Mouse (Mus musculus): ENCODE results near the gene Actr5. TPM values are rescaled to one million over a fixed set of nuclear protein-coding genes. Genes with fewer than 3 reads are reported as not detected.

Gene Actr5
- polyA plus RNA-seq, 1 experiment from 2014 or later = 10.9 TPM

- Histone ChIP-seq H3K27me3 (peaks cover 91% of the 10 kb centered on the region), H3K4me2 (peak overlapping the region; percentile 27), H3K27ac (no peak overlapping the region), H3K4me1 (peaks cover 27% of the 10 kb centered on the region), H3K9ac (no peak overlapping the region), H3K36me3 (no peaks in the 10 kb centered on the region), H3K9me3 (replicated peaks) (no peaks in the 10 kb centered on the region), H3K4me3 (replicated peaks) (no peak overlapping the region)
- no peak for ATAC-seq (replicated peaks; ENCODE audit: low FRiP score)
- WGBS = 5% methylated on average over 15 of the region's 15 CpGs
Observed at GRCm38 (mm10) chr2:158602663-158603062, 22.0 kb upstream of the Actr5 start.

- 0 out of 2 replicates have a peak overlapping the region, but pooled peaks have one; percentile 15 for H3K4me2 ChIP-seq
- no peaks in the 10 kb centered on the region for H3K9me3 ChIP-seq (replicated peaks)
- ATAC-seq (replicated peaks; ENCODE audit: low FRiP score) = peak; percentile 80
- 0 out of 2 replicates have a peak overlapping the region, but pooled peaks have one; percentile 32 for H3K27ac ChIP-seq
- H3K4me1 ChIP-seq = peaks cover 55% of the 10 kb centered on the region
- H3K27me3 ChIP-seq = peaks cover 93% of the 10 kb centered on the region
- H3K9ac ChIP-seq = no peak overlapping the region
- no peak overlapping the region for H3K4me3 ChIP-seq (replicated peaks)
- WGBS = 4% methylated on average over 4 of the region's 4 CpGs
- H3K36me3 ChIP-seq = no peaks in the 10 kb centered on the region
Observed at GRCm38 (mm10) chr2:158606511-158606964, 18.1 kb upstream of the Actr5 start.

GRCm38 (mm10) chr2:158609681-158610080, 15.0 kb upstream of the Actr5 start:
- no peak overlapping the region for H3K27ac ChIP-seq
- peaks cover 96% of the 10 kb centered on the region for H3K27me3 ChIP-seq
- no peaks in the 10 kb centered on the region for H3K9me3 ChIP-seq (replicated peaks)
- H3K4me1 ChIP-seq = peaks cover 60% of the 10 kb centered on the region
- H3K4me2 ChIP-seq = peak overlapping the region; percentile 58
- no peak overlapping the region for H3K9ac ChIP-seq
- ATAC-seq (replicated peaks; ENCODE audit: low FRiP score) = no peak
- H3K36me3 ChIP-seq = no peaks in the 10 kb centered on the region
- H3K4me3 ChIP-seq (replicated peaks) = peak overlapping the region; percentile 33
- WGBS = 2% methylated on average over 27 of the region's 27 CpGs

GRCm38 (mm10) chr2:158610488-158611325, 14.0 kb upstream of the Actr5 start, which contains the start of gene Slc32a1:
Slc32a1 (plus strand) TSS chr2:158610767.
- Histone ChIP-seq H3K27me3 (peaks cover 98% of the 10 kb centered on the region), H3K9me3 (replicated peaks) (no peaks in the 10 kb centered on the region), H3K36me3 (no peaks in the 10 kb centered on the region), H3K27ac (no peak within 1 kb of the TSS), H3K9ac (no peak within 1 kb of the TSS), H3K4me3 (replicated peaks) (peak within 1 kb of the TSS; percentile 33), H3K4me2 (peak within 1 kb of the TSS; percentile 58), H3K4me1 (peaks cover 64% of the 10 kb centered on the region)
- under 1% methylated on average over 77 of the region's 77 CpGs for WGBS
- ATAC-seq (replicated peaks; ENCODE audit: low FRiP score) = no peak

- Histone ChIP-seq H3K9ac (no peak overlapping the region), H3K27me3 (peaks cover 99% of the 10 kb centered on the region), H3K36me3 (no peaks in the 10 kb centered on the region), H3K9me3 (replicated peaks) (no peaks in the 10 kb centered on the region), H3K4me2 (peak overlapping the region; percentile 58), H3K4me3 (replicated peaks) (peak overlapping the region; percentile 33), H3K27ac (no peak overlapping the region), H3K4me1 (peaks cover 64% of the 10 kb centered on the region)
- WGBS = under 1% methylated on average over 30 of the region's 30 CpGs
- no peak for ATAC-seq (replicated peaks; ENCODE audit: low FRiP score)
Observed at GRCm38 (mm10) chr2:158611326-158611719, 13.4 kb upstream of the Actr5 start.

- no peaks in the 10 kb centered on the region for H3K9me3 ChIP-seq (replicated peaks)
- peak overlapping the region; percentile 58; the same call in 1 of the 2 replicates for H3K4me2 ChIP-seq
- peaks cover 99% of the 10 kb centered on the region for H3K27me3 ChIP-seq
- H3K9ac ChIP-seq = no peak overlapping the region
- WGBS = 2% methylated on average over 30 of the region's 30 CpGs
- ATAC-seq (replicated peaks; ENCODE audit: low FRiP score) = no peak
- H3K36me3 ChIP-seq = no peaks in the 10 kb centered on the region
- peaks cover 60% of the 10 kb centered on the region for H3K4me1 ChIP-seq
- H3K27ac ChIP-seq = no peak overlapping the region
- peak overlapping the region; percentile 33 for H3K4me3 ChIP-seq (replicated peaks)
Observed at GRCm38 (mm10) chr2:158611726-158612670, 12.7 kb upstream of the Actr5 start.

GRCm38 (mm10) chr2:158612671-158613250, 11.9 kb upstream of the Actr5 start:
- 21% methylated on average over 10 of the region's 10 CpGs for WGBS
- no peak overlapping the region for H3K4me2 ChIP-seq
- peaks cover 99% of the 10 kb centered on the region for H3K27me3 ChIP-seq
- no peak overlapping the region for H3K9ac ChIP-seq
- no peak for ATAC-seq (replicated peaks; ENCODE audit: low FRiP score)
- no peak overlapping the region for H3K4me3 ChIP-seq (replicated peaks)
- H3K9me3 ChIP-seq (replicated peaks) = no peaks in the 10 kb centered on the region
- no peak overlapping the region for H3K27ac ChIP-seq
- peaks cover 58% of the 10 kb centered on the region for H3K4me1 ChIP-seq
- no peaks in the 10 kb centered on the region for H3K36me3 ChIP-seq

GRCm38 (mm10) chr2:158613541-158614417, 10.9 kb upstream of the Actr5 start:
- no peaks in the 10 kb centered on the region for H3K36me3 ChIP-seq
- H3K9ac ChIP-seq = no peak overlapping the region
- H3K9me3 ChIP-seq (replicated peaks) = no peaks in the 10 kb centered on the region
- no peak overlapping the region for H3K4me3 ChIP-seq (replicated peaks)
- peaks cover 100% of the 10 kb centered on the region for H3K27me3 ChIP-seq
- H3K4me1 ChIP-seq = peaks cover 57% of the 10 kb centered on the region
- WGBS = 2% methylated on average over 53 of the region's 53 CpGs
- H3K4me2 ChIP-seq = no peak overlapping the region
- ATAC-seq (replicated peaks; ENCODE audit: low FRiP score) = no peak
- no peak overlapping the region for H3K27ac ChIP-seq

GRCm38 (mm10) chr2:158614418-158614955, 10.2 kb upstream of the Actr5 start:
- peak overlapping the region; percentile 16 for H3K4me3 ChIP-seq (replicated peaks)
- H3K9ac ChIP-seq = no peak overlapping the region
- ATAC-seq (replicated peaks; ENCODE audit: low FRiP score) = no peak
- no peaks in the 10 kb centered on the region for H3K36me3 ChIP-seq
- H3K9me3 ChIP-seq (replicated peaks) = no peaks in the 10 kb centered on the region
- 3% methylated on average over 47 of the region's 47 CpGs for WGBS
- H3K4me2 ChIP-seq = peak overlapping the region; percentile 39
- peaks cover 50% of the 10 kb centered on the region for H3K4me1 ChIP-seq
- H3K27ac ChIP-seq = no peak overlapping the region
- peaks cover 100% of the 10 kb centered on the region for H3K27me3 ChIP-seq

- H3K4me2 ChIP-seq = peak overlapping the region; percentile 39
- H3K36me3 ChIP-seq = no peaks in the 10 kb centered on the region
- WGBS = 2% methylated on average over 24 of the region's 24 CpGs
- peaks cover 43% of the 10 kb centered on the region for H3K4me1 ChIP-seq
- no peak for ATAC-seq (replicated peaks; ENCODE audit: low FRiP score)
- peak overlapping the region; percentile 16 for H3K4me3 ChIP-seq (replicated peaks)
- H3K9ac ChIP-seq = no peak overlapping the region
- H3K27ac ChIP-seq = no peak overlapping the region
- H3K27me3 ChIP-seq = peaks cover 98% of the 10 kb centered on the region
- H3K9me3 ChIP-seq (replicated peaks) = no peaks in the 10 kb centered on the region
Observed at GRCm38 (mm10) chr2:158615161-158615680, 9.5 kb upstream of the Actr5 start.
